Mouse (Mus musculus) MEL (cell line): Measurements from ENCODE around the gene Rab8a. TPM values are rescaled to one million over a fixed set of nuclear protein-coding genes. Genes with fewer than 3 reads are reported as not detected.

Experiments used
- DNase-seq: peaks from one replicate; pipeline ENCODE4 v3.0.0; 2011; ENCODE audit warnings: low read depth, low spot score
- H3K27ac ChIP-seq: 2 replicates; pipeline ENCODE4 v1.5.1; 2012; ENCODE audit warnings: low read depth, mild to moderate bottlenecking, control low read depth, low read length, moderate library complexity; ENCODE audit not compliant: control insufficient read depth
- H3K27me3 ChIP-seq, 2 experiments: fragments of 150-350 bp in 1 of 2; sonication (generic) in 1 of 2; 2 replicates each; pipeline ENCODE4 v1.6.1; 2012; ENCODE audit warnings: low read length in 2 of 2, mild to moderate bottlenecking in 2 of 2, improper control_type of control experiment in 1 of 2, moderate library complexity in 1 of 2; ENCODE audit not compliant: insufficient read depth in 2 of 2, control insufficient read depth in 1 of 2
- H3K36me3 ChIP-seq, 2 experiments: 2 replicates each; pipeline ENCODE4 v1.6.1; 2012 to 2014; ENCODE audit warnings: low read length in 2 of 2, improper control_type of control experiment in 1 of 2, inconsistent platforms in 1 of 2, mild to moderate bottlenecking in 1 of 2; ENCODE audit not compliant: insufficient read depth in 2 of 2, control insufficient read depth in 1 of 2
- H3K4me1 ChIP-seq, 2 experiments: fragments of 150-350 bp in 1 of 2; sonication (generic) in 1 of 2; 2 replicates each; pipeline ENCODE4 v1.6.1; 2012; ENCODE audit warnings: low read length in 2 of 2, improper control_type of control experiment in 1 of 2, mild to moderate bottlenecking in 1 of 2; ENCODE audit not compliant: insufficient read depth in 2 of 2, control insufficient read depth in 1 of 2
- H3K4me3 ChIP-seq, 2 experiments: fragments of 150-350 bp in 1 of 2; sonication (generic) in 1 of 2; 2 replicates each; pipeline ENCODE4 v1.5.1; 2012; ENCODE audit warnings: low read depth in 2 of 2, low read length in 2 of 2, mild to moderate bottlenecking in 2 of 2, moderate library complexity in 2 of 2, control low read depth in 1 of 2, improper control_type of control experiment in 1 of 2; ENCODE audit not compliant: control insufficient read depth in 1 of 2, insufficient read depth in 1 of 2
- H3K79me2 ChIP-seq: 2 replicates; pipeline ENCODE4 v1.6.1; 2012; ENCODE audit warnings: mild to moderate bottlenecking, low read length, moderate library complexity; ENCODE audit not compliant: control insufficient read depth, poor library complexity, insufficient read depth
- H3K9ac ChIP-seq: 2 replicates; pipeline ENCODE4 v1.6.1; 2012; ENCODE audit warnings: low read depth, mild to moderate bottlenecking, control low read depth, low read length, moderate library complexity; ENCODE audit not compliant: control insufficient read depth, poor library complexity, severe bottlenecking
- H3K9me3 ChIP-seq: fragments of 150-350 bp; sonication (generic); replicated peaks from 2 replicates; pipeline ENCODE4 v1.6.1; 2012; ENCODE audit warnings: mild to moderate bottlenecking, low read length, improper control_type of control experiment, moderate library complexity; ENCODE audit not compliant: insufficient read depth
- BHLHE40 ChIP-seq: IDR thresholded peaks from 2 replicates; pipeline ENCODE4 v1.6.1; 2012; ENCODE audit warnings: low read depth, mild to moderate bottlenecking, inconsistent platforms, low read length, improper control_type of control experiment, borderline replicate concordance
- CHD2 ChIP-seq: IDR thresholded peaks from 2 replicates; pipeline ENCODE4 v1.6.1; 2011; ENCODE audit warnings: low read length, improper control_type of control experiment
- CTCF ChIP-seq, 3 experiments: IDR thresholded peaks in 2 of 3; conservative IDR thresholded peaks in 1 of 3; 2 replicates each; pipeline ENCODE4 v1.5.1; 2011 to 2012; ENCODE audit warnings: low read length in 3 of 3, low read depth in 2 of 3, mild to moderate bottlenecking in 2 of 3, improper control_type of control experiment in 1 of 3, inconsistent platforms in 1 of 3, mixed read lengths in 1 of 3, moderate library complexity in 1 of 3; ENCODE audit not compliant: control insufficient read depth in 1 of 3, insufficient read depth in 1 of 3, poor library complexity in 1 of 3, severe bottlenecking in 1 of 3
- ETS1 ChIP-seq: IDR thresholded peaks from 2 replicates; pipeline ENCODE4 v1.6.1; 2012; ENCODE audit warnings: low read depth, mild to moderate bottlenecking, inconsistent platforms, low read length, improper control_type of control experiment, moderate library complexity
- GABPA ChIP-seq: IDR thresholded peaks from 2 replicates; pipeline ENCODE4 v1.6.1; 2012; ENCODE audit warnings: low read depth, mild to moderate bottlenecking, inconsistent platforms, low read length, improper control_type of control experiment, moderate library complexity
- JUND ChIP-seq: IDR thresholded peaks from 2 replicates; pipeline ENCODE4 v1.6.1; 2011; ENCODE audit warnings: low read depth, mild to moderate bottlenecking, improper control_type of control experiment, low read length
- KAT2A ChIP-seq: conservative IDR thresholded peaks from 2 replicates; pipeline ENCODE4 v1.6.1; 2012; ENCODE audit warnings: low read depth, low read length, improper control_type of control experiment, inconsistent platforms
- MAFK ChIP-seq: IDR thresholded peaks from 2 replicates; pipeline ENCODE4 v1.6.1; 2011; ENCODE audit warnings: low read depth, mild to moderate bottlenecking, low read length, improper control_type of control experiment, borderline replicate concordance
- NRF1 ChIP-seq: IDR thresholded peaks from 2 replicates; pipeline ENCODE4 v1.6.1; 2014; ENCODE audit warnings: low read depth, mild to moderate bottlenecking, inconsistent platforms, low read length, improper control_type of control experiment, moderate library complexity; ENCODE audit not compliant: poor library complexity, insufficient read depth, severe bottlenecking
- POLR2AphosphoS2 ChIP-seq: IDR thresholded peaks from 2 replicates; pipeline ENCODE4 v1.6.1; 2011; ENCODE audit warnings: low read length, improper control_type of control experiment
- POLR2AphosphoS5 ChIP-seq: IDR thresholded peaks from 2 replicates; pipeline ENCODE4 v1.6.1; 2012; ENCODE audit warnings: low read depth, borderline replicate concordance, mild to moderate bottlenecking, inconsistent platforms, low read length, moderate library complexity, mixed read lengths
- SIN3A ChIP-seq: IDR thresholded peaks from 2 replicates; pipeline ENCODE4 v1.6.1; 2012; ENCODE audit warnings: low read length, improper control_type of control experiment, inconsistent platforms
- TBP ChIP-seq: IDR thresholded peaks from 2 replicates; pipeline ENCODE4 v1.8.0; 2011; ENCODE audit warnings: low read depth, low read length, improper control_type of control experiment
- TCF12 ChIP-seq: IDR thresholded peaks from 2 replicates; pipeline ENCODE4 v1.6.1; 2014; ENCODE audit warnings: low read depth, mild to moderate bottlenecking, inconsistent platforms, low read length, improper control_type of control experiment, moderate library complexity
- USF1 ChIP-seq: IDR thresholded peaks from 2 replicates; pipeline ENCODE4 v1.6.1; 2014; ENCODE audit warnings: low read depth, mild to moderate bottlenecking, inconsistent platforms, low read length, improper control_type of control experiment, moderate library complexity
- ZC3H11A ChIP-seq: IDR thresholded peaks from 2 replicates; pipeline ENCODE4 v1.6.1; 2012; ENCODE audit warnings: low read depth, mild to moderate bottlenecking, inconsistent platforms, low read length, improper control_type of control experiment
- ZMIZ1 ChIP-seq: IDR thresholded peaks from 2 replicates; pipeline ENCODE4 v1.6.1; 2012; ENCODE audit warnings: low read depth, mild to moderate bottlenecking, inconsistent platforms, low read length, improper control_type of control experiment, moderate library complexity
- ZNF384 ChIP-seq: IDR thresholded peaks from 2 replicates; pipeline ENCODE4 v1.6.1; 2012; ENCODE audit warnings: low read depth, mild to moderate bottlenecking, inconsistent platforms, low read length, improper control_type of control experiment
- polyA plus RNA-seq, 2 experiments: library from polyadenylated mRNA; stranded (reverse) in 1 of 2; unstranded in 1 of 2; fragments of >175 nt in 1 of 2; fragments of >200 nt in 1 of 2; gene quantifications; 2 replicates each; pipeline versions ENCODE4 v1.2.1 to v1.2.4; 2012; ENCODE audit warnings: low replicate concordance in 2 of 2, low read depth in 1 of 2; ENCODE audit not compliant: insufficient read length in 2 of 2, insufficient read depth in 1 of 2, missing spikeins in 1 of 2
- total RNA-seq: library from RNA; depleted of rRNA; stranded (reverse); fragments of 300-350 nt; gene quantifications from 2 replicates; pipeline ENCODE4 v1.2.3, GENCODE M21; 2012

Gene Rab8a
- total and polyA plus RNA-seq, 3 experiments = 97.4 to 139 TPM; not detected in 1

- 0 out of 4 replicates have a peak, but pooled peaks cover 0 to 1% of the 10 kb centered on the region in 2 experiments for H3K27me3 ChIP-seq
- no peak overlapping the region for H3K27ac ChIP-seq
- H3K79me2 ChIP-seq = no peaks in the 10 kb centered on the region
- no peak for DNase-seq
- no peak overlapping the region for H3K4me3 ChIP-seq
- H3K36me3 ChIP-seq = peaks cover 0 to under 1% of the 10 kb centered on the region in 2 experiments; a peak in 1 of 4 replicates
- no peaks in the 10 kb centered on the region for H3K9me3 ChIP-seq
- TF ChIP-seq GABPA (no peak), ZC3H11A (no peak), USF1 (no peak)
- peaks cover 0 to 5% of the 10 kb centered on the region in 2 experiments; a peak in 2 of 4 replicates for H3K4me1 ChIP-seq
- no peak overlapping the region for H3K9ac ChIP-seq
Measured at GRCm38 (mm10) chr8:72146056-72146455, 14.9 kb upstream of the Rab8a start.

- H3K79me2 ChIP-seq = no peaks in the 10 kb centered on the region
- no peaks in the 10 kb centered on the region for H3K9me3 ChIP-seq
- H3K4me3 ChIP-seq = no peak overlapping the region
- no peak overlapping the region for H3K27ac ChIP-seq
- no peak for DNase-seq
- H3K36me3 ChIP-seq = peaks cover 0 to 5% of the 10 kb centered on the region in 2 experiments; a peak in 2 of 4 replicates
- peaks cover 4 to 9% of the 10 kb centered on the region in 2 experiments; a peak in 3 of 4 replicates for H3K4me1 ChIP-seq
- 0 out of 4 replicates have a peak, but pooled peaks cover 0 to 1% of the 10 kb centered on the region in 2 experiments for H3K27me3 ChIP-seq
- TF ChIP-seq CTCF (IDR thresholded peaks at IDR 0.05 in 2 of 3, conservative IDR thresholded peaks at IDR 0.05 in 1 of 3; ENCODE audit: control insufficient read depth in 1 of 3, insufficient read depth in 1 of 3, low read depth in 2 of 3, low read length in 3 of 3, poor library complexity in 1 of 3, severe bottlenecking in 1 of 3) (no peak), CHD2 (no peak), TCF12 (no peak), TBP (no peak), POLR2AphosphoS5 (no peak), KAT2A (no peak), JUND (no peak), MAFK (no peak), ZMIZ1 (no peak), ZNF384 (no peak), POLR2AphosphoS2 (no peak), SIN3A (no peak), BHLHE40 (no peak), ETS1 (no peak), NRF1 (no peak)
- no peak overlapping the region for H3K9ac ChIP-seq
Measured at GRCm38 (mm10) chr8:72146556-72146955, 14.4 kb upstream of the Rab8a start.
